Mouse (Mus musculus) testis, postnatal 10 days (tissue): ENCODE measurements around the gene Borcs6.
A peak's percentile ranks its signal among the peaks of the same experiment; 100 is the strongest.
"Not testable (repeated sequence)": the region's sequence is repeated elsewhere in the genome, so short reads cannot be mapped to it uniquely, and the experiment has no call there.

Experiments used
- DNase-seq: peaks from one replicate; pipeline ENCODE4 v3.0.0; 2021; ENCODE audit warnings: low spot score

The Borcs6 gene

DNA sequence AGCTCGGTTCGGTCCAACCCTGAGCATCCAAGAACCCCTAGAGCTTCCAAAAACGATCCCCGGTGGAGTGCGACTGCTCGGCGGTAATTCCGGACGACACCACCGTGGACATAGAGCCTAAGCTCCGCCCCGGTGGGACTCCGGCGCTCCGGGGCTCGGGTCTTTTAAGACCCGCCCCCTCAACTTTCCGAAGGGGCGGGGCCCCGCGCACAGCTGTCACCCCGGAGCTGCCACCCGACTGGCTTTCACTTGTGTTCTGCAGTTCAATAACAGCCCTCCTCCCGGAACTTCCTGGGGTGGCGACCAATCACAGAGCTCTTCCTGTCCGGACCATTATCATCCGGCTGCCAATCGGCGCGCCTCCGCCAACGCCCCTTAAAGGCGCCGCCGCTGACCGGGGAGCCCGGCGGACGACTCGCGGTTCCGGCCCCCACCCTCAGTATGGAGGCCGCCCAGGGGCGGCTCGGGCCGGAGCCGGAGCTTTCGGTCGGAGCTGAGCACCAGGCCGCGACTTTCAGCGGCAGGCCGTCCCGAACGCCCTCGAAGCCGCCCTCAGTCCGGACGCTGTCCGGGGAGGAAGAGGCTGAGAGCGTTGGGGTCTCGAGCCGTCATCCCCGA is at the start of gene Borcs6:
Gene Borcs6, plus strand, starts transcription at position 361 of the 618 bp plus-strand sequence.
- peak; percentile 94 for DNase-seq

DNA sequence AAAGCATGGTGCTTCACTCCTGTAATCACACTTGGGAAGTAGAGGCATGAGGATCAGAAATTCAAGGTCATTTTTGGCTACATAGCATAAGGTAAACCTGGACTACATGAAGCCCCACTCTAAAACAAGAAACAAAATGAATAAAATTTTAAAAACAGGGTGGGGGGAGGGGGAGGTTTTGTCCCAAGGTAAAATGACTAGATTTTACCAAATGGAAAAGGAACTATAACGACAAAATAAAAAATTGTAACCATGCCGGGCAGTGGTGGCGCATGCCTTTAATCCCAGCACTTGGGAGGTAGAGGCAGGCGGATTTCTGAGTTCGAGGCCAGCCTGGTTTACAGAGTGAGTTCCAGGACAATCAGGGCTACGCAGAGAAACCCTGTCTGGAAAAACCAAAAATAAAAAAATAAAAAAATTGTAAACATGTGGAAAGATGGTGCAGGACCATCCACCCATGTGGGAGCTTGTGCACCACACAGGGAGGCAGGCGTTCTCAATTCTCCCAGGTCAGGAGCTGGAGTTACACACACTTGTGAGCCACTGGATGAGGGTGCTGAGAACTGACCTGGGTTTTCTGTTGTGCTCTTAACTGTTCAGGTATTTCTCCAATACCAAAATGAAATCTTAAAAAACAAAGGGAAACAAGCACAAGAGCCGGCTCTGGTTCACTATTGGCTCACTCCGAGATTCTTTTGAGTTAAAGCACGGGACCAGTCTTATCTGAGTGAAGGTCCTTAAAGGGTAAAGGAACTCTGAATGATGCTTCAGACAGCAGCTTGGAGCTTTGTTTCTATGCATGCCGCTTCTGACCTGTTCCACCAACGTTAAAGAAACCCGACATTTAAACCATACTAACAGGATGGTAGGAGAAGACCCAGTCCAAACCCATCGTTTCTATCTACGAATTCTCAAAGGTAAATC is 48.9 kb upstream of the Borcs6 start:
- DNase-seq: no peak

DNA sequence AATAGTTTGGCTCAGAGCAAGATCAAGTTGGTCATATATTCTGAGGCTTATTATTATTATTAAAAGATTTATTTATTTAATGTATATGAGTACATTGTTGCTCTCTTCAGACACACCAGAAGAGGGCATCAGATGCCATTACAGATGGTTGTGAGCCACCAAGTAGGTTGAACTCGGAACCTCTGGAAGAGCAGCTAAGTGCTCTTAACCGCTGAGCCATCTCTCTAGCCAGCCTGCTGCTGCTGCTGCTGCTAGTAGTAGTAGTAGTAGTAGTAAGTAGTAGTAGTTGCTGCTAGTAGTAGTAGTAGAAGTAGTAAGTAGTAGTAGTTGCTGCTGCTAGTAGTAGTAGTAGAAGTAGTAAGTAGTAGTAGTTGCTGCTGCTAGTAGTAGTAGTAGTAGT is 48.1 kb upstream of the Borcs6 start:
- DNase-seq: not testable (repeated sequence)

DNA sequence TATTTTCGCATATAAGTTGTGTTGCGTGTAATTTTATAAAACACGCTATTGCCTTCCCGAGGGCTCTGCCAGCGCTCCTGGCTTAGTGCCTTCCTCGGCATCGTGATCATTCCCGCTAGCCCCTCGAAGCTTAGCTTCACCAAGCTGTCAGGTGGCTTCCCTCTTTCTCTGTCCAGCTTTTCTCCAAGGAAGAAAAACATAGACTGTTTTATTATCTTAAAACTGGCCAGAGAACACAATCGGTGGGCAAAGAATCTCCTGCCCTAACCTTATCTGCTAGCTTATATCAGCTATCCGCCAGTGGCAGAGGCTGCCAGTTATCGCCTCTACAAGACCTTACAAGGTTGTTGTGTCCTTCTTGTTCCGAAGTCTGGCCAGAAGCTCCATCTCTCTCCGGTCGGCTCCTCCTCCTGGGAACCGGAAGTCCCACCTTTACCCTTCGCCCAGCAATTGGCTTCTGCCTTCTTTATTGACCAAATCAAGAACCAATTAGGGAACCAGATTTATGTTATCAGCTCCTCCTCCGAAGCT is 47.4 kb upstream of the Borcs6 start:
- peak; percentile 84 for DNase-seq

DNA sequence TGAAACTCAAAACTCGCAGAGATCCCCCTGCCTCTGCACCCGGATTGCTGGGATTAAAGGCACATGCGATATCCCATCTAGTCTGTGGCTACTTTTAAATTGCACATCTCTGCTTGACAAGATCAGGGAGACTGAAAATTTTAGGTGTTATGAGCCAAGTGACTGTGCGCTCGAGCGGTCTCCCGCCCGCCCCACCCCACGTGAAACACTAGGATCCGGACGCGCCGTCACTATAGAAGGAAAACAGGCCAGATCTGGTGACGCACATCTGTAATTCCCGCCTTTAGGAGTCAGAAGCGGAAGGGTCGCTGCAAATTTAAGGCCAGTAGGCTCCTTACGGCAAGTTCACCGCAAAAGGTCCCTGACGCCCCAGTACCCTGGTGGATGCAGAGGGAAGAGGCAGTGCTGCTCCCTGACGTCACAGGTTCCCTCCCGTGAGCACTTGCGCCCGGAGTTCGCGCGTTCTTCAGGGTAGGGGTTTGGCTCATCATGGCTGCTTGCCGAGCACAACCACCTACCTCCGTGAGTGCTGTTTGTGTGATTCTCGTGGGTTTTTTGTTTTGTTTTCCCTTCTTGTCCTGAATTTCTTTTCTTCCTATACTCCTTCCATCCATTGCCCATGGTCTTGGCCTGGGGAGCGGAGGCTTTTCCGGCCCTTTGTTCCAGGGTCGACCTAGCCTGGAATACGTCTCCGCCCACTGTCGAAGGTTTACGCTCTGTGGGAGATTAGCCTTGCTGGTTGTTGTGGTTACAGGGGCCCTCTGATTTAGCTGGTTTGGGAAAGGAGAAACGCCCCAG is 43.7 kb upstream of the Borcs6 start, which contains the start of gene Ctc1:
Gene Ctc1, plus strand, starts transcription at position 268 of the 798 bp plus-strand sequence.
- peak; percentile 89 for DNase-seq

DNA sequence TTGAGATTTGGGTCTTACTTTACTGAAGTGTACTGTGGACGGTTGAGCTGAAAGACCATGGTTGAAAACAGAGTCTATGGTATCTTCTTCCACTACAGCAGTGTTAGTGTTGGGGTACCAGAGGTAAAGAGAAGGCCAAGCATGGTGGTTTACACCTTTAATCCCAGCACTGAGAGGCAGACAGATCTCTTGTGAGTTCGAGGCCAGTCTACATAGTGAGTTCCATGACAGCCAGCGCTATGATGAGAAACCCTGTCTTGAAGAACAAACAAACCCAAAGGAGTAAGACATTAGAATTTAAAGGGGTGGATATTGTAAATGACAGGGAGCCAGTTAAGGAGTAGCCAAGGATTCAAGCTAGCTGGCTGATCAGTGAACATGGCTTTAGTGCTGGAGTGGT is 42.8 kb upstream of the Borcs6 start:
- no peak for DNase-seq

DNA sequence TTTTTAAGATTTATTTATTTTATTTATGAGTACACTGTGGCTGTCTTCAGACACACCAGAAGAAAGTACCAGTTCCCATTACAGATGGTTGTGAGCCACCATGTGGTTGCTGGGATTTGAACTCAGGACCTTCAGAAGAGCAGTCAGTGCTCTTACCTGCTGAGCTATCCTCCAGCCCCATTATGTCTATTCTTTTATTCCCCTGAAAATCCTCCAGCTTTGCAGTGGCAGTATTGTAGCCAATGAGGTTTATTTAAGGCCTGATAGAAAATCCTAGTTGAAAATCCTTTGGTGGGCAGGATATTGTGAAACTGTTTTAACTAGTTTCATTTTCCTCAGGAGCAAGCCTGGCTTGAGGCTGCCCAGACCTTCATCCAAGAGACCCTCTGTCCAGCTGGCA is 38.8 kb upstream of the Borcs6 start:
- DNase-seq: no peak

DNA sequence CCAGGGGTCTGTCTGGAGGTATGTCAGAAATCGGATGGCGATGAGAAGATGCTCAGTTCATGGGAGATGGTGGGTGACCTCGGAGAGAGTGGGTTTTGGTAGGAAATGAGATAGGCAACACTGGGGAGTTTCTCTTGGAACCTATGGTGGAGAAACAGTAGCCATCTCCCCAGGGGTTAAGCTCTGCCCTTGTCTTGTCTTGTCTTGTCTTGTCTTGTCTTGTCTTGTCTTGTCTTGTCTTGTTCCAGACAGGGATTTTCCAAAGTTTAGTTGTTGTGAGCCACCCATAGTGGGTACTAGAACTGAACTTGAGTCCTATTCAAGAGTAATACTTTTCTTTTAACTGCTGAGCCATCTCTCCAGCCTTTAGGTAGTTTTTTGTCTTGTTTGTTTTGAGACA is 33.0 kb upstream of the Borcs6 start:
- DNase-seq: no peak

DNA sequence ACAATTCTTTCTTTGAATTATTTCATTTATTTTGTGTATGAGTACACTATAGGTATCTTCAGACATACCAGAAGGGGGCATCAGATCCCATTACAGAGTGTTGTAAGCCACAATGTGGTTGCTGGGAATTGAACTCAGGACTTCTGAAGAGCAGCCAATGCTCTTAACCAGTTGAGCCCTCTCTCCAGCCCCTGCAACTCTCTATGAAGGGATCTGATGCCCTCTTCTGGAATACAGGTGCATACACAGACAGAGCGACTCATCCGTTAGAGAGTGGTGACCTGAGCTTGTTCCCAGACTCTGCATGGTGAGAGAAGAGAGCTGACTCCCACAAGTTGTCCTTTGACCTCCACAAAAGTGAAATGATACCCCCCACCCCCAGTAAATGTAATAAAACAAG is 30.7 kb upstream of the Borcs6 start:
- DNase-seq: no peak

DNA sequence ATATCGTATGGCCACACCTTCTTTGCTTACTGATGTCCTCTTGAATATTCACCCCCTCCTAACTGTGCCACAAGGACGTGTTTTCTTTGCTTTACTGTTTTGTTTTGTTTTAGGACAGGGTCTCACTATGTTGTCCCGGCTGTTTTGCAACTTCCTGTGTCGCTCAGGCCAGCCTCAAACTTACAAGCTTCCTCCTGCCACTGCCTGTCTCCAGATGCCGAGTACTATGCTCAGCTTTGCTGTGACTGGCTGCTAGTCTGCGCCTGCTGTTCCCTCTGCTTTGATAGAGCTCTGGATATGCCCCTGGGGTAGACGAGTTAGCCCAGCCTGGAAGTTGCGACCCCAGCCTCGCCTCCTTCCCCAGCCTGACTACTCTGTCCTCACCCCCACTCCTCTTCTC is 26.0 kb upstream of the Borcs6 start:
- DNase-seq: no peak

DNA sequence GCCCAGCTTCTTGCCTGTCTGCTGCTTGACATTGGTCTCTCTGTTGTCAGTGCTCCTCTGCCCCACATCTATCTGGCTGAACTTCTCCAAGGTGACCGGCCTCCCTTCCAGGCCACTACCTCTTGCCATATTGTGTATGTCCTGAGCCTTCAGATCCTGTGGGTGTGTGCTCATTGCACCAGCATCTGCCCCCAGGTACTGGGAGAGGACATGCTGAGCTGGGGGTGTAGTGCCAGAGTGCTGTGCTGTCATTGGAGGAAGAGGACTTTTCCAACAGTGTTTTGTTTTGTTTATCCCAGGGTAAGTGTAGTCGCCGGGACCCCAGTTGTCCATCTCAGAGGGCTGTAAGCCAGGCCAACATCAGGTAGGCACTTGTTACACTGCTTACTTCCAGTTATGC is 24.9 kb upstream of the Borcs6 start:
- DNase-seq: no peak

DNA sequence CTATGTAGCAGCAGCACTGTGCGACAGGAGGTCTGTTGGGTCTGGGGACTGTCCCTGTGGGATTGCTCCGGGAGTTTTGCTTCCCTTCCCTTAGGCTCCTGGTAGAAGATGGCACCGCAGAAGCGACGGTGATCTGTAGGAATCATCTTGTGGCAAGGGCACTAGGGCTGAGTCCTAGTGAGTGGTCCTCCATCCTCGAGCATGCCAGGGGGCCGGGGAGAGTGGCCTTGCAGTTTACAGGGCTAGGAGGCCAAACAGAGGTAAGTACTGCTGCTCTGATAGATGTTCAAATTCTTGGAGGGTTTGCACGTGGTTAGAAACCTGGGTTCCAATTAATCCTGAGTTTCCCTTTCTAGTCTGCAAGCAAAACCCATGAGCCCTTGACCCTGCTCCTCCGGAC is 24.1 kb upstream of the Borcs6 start:
- DNase-seq: no peak

DNA sequence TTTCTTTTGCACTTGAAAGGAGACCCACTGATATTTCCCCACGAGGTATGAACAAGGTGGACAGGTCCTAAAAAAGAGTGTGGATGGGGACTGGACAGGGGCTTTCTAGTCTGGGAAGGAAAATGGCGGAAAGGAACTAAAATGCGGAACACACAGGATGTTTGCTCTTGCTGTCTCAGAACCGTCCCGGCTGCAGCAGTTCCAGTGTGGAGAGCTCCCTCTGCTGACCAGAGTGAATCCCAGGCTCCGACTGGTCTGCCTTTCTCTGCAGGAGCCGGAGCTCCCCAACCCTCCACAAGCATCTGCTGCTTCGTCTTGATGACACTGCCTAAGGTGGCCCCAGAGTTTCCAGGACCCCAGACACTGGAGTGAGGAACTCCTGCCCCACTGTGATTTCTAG is 23.7 kb upstream of the Borcs6 start:
- DNase-seq: peak; percentile 81

DNA sequence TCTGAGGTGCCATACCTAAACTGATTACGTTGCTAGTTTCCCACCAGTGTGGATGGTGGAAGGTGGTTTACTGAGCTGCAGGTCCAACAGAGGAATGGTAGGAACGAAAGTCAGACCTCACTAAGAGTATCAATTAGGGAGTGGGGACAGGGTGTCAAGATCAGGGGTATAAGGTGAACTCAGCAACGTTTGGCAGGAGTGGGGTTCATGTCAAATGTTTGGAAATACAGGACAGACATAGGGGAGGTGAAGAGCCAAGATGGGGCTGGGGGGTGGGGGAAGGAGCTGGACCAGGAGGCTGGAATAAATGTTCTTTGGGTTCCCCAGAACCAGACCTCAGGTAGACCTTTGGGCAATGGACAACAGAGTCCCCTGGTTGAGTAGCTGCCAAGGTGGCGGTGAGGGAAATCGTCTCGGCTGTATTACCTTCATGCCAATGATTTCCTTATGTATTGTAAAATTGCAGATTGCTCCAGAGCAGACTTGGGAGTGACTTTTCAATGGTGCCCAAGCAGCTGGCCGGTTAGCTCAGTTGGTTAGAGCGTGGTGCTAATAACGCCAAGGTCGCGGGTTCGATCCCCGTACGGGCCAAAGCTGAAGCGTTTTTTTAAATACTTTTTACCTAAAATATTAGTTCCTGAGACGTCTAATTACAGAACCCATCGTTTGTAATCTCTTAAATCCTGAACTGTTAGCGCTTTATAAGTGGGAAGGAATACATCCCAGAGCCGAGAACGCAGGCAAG is 22.9 kb upstream of the Borcs6 start:
- DNase-seq: peak; percentile 85

DNA sequence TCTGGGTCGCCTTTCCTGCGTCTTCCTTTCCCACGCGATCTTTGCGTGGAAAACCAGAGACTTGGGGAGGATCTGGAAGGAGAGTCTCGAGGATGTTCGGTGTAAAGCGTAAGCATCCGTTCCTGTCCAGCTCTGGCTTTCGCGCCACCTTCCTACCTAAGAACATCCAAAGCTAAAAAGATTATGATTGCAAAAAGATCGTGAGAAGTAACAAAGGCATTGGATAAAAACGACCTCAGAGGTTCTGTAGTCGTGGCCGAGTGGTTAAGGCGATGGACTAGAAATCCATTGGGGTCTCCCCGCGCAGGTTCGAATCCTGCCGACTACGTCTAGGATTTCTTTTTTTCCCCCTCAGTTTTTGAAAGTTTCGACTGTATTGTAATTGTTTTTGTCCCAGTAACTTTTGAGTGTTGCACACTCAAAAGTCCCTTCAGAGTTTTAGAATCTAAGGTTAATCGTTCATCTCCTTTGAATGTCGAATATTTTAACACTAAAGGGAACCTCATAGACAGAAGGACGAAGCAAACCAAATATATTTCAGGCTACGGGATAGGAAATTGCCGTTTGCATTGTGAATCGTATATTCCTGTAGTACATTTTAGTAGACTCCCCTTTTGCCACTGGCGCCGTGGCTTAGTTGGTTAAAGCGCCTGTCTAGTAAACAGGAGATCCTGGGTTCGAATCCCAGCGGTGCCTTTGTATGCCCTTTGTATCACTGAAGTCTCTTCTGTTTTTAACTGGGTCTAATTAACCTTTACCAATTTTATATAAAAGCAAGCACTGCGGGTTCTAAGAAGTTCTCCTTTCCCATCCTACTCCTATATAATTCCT is 22.1 kb upstream of the Borcs6 start:
- DNase-seq: peak; percentile 80

DNA sequence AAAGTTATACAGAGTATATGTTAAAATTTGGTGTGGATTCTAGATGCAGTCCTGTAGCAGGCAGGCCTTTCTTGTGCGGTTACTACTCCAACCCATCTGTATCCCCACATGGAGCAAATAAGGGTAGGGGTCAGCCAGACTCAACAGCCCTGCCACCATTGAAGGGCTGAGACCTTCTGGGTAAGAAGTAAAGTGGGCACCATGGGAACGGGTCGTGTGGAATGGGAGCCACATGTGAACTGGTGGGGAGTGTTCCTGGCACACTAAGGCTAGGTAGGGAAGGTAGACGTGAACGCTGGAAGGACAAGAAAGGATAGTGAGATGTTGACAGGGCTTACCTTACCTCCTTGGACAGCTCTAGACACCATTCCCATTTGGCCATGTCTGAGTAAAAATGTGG is 21.3 kb upstream of the Borcs6 start:
- DNase-seq: no peak

DNA sequence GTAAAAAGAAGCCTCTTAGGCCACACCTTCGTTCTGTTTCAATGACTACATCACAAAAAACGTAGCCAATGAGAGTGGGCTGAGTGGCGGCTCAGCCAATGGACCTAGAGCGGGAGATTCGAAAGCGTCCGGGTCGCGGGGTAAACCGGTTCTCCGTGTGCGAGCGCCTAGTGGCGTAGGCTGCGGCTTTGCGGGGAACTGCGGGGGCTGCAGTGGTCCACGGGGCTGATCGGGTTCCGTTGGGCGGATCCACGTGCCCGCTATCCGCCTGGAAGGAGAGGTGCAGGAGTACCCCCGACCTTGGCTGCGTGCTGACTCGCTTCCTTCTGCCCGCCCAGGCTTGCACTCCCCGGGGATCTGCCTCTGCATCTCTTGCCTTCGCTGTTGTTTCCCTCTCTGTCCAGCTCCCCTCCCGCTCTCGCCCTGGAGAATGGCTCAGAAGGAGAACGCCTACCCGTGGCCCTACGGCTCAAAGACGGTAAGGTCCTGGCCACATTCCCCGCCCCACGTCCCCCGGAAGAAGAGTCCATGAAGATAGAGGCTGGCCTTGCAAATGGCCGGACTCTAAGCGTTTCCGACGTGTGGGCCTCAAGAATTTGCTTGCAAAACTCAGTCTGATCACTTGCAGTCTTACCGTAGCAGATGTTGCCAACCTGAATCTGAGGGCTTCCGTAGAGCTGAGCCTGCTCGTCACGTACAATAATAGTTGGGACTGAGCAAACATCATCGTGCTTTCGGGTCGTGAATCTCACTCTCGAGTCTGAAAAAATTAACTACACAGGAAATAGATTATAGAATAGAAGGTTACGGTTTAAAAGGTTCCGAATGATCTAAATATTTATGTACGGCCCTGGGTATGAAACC is 13.8 kb upstream of the Borcs6 start, which contains the start of gene Aurkb:
Gene Aurkb, plus strand, starts transcription at position 117 of the 864 bp plus-strand sequence.
- peak; percentile 91 for DNase-seq

DNA sequence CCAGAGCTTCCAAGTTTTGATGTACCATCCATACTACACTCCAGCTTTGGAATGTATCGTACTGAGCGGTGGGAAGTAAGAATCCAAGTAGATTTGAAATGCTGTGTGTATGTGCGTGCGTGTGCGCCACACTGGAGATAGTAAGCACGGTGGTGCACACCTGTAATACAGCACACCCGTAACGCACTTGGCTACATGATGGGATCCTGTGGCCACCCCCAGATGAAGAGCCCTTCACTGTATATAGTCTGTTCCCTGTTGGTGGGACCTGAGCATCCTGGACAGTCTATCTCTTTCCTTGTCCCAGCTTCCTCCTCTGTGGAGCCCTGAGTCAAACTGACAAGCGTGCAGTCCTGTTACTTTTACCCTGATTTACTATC is 13.1 kb upstream of the Borcs6 start:
- DNase-seq: no peak

DNA sequence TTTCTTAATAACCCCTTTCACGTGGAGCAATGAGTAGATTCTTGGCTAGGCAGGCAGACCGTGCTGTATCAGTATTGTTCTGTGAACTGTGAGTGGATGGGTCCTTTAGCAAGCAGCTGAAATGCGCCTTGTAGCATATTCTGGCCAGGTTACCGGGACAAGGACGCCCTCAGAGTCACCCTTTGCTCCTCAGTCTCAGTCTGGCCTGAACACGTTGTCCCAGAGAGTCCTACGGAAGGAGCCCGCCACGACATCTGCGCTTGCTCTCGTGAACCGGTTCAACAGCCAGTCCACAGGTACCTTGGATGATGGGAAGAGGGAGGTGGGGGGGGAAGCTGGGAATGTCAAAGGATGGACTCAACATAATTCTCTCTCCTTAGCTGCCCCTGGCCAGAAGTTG is 11.9 kb upstream of the Borcs6 start:
- no peak for DNase-seq

DNA sequence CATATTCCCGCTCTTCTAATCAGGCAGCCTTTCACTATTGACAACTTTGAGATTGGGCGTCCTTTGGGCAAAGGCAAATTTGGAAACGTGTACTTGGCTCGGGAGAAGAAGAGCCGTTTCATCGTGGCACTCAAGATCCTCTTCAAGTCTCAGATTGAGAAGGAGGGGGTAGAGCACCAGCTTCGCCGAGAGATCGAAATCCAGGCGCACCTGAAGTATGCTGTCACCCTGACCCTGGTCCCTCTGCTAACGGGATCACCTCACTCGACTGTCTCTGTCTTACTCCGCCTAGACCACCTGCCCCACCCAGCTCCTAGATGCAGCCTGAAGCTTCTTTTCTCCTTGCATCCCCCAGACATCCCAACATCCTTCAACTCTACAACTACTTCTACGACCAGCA is 11.4 kb upstream of the Borcs6 start:
- no peak for DNase-seq
